Mouse (Mus musculus): ENCODE data around the gene Txndc2.
"Not testable (repeated sequence)": the region's sequence is repeated elsewhere in the genome, so short reads cannot be mapped to it uniquely, and the experiment has no call there.

The Txndc2 gene

GRCm38 (mm10) chr17:65656731-65657130 lies 14.8 kb upstream of the Txndc2 start:
- in situ Hi-C loops (cut with MboI; ENCODE audit: unreplicated experiment in 2 of 2): no loop called here

GRCm38 (mm10) chr17:65656076-65656475 lies 14.1 kb upstream of the Txndc2 start:
- in situ Hi-C loops (cut with MboI; ENCODE audit: unreplicated experiment in 2 of 2): no loop called here

- in situ Hi-C loops (cut with MboI; ENCODE audit: unreplicated experiment in 2 of 2): no loop called here
Measured at GRCm38 (mm10) chr17:65655608-65656007, 13.6 kb upstream of the Txndc2 start.

GRCm38 (mm10) chr17:65650598-65650997 lies 8.6 kb upstream of the Txndc2 start:
- in situ Hi-C loops (cut with MboI; ENCODE audit: unreplicated experiment in 2 of 2): no loop called here

- in situ Hi-C loops (cut with MboI; ENCODE audit: unreplicated experiment in 2 of 2): no loop called here
Measured at GRCm38 (mm10) chr17:65649175-65649493, 7.2 kb upstream of the Txndc2 start.

- in situ Hi-C loops (cut with MboI; ENCODE audit: unreplicated experiment in 2 of 2): no loop called here
Measured at GRCm38 (mm10) chr17:65648371-65649174, 6.6 kb upstream of the Txndc2 start.

- in situ Hi-C loops (cut with MboI; ENCODE audit: unreplicated experiment in 2 of 2): no loop called here
Measured at GRCm38 (mm10) chr17:65647961-65648360, 6.0 kb upstream of the Txndc2 start.

GRCm38 (mm10) chr17:65647226-65647625 lies 5.3 kb upstream of the Txndc2 start:
- in situ Hi-C loops (cut with MboI; ENCODE audit: unreplicated experiment in 2 of 2): no loop called here

GRCm38 (mm10) chr17:65643579-65643978 lies 1.6 kb upstream of the Txndc2 start:
- in situ Hi-C loops (cut with MboI; ENCODE audit: unreplicated experiment in 2 of 2): no loop called here

- in situ Hi-C loops (cut with MboI; ENCODE audit: unreplicated experiment in 2 of 2): no loop called here
Measured at GRCm38 (mm10) chr17:65643051-65643521, 1.1 kb upstream of the Txndc2 start.

- in situ Hi-C loops (cut with MboI; ENCODE audit: unreplicated experiment in 2 of 2): no loop called here
Measured at GRCm38 (mm10) chr17:65642578-65642991, 617 bp upstream of the Txndc2 start.

- in situ Hi-C loops (cut with MboI; ENCODE audit: unreplicated experiment in 2 of 2): no loop called here
Measured at GRCm38 (mm10) chr17:65639144-65639543, 2.8 kb downstream of the Txndc2 start.

GRCm38 (mm10) chr17:65635715-65636360 lies 6.1 kb downstream of the Txndc2 start:
- in situ Hi-C loops (cut with MboI; ENCODE audit: unreplicated experiment in 2 of 2): no loop called here

GRCm38 (mm10) chr17:65629943-65630342 lies 12.0 kb downstream of the Txndc2 start:
- in situ Hi-C loops (cut with MboI; ENCODE audit: unreplicated experiment in 2 of 2): no loop called here

GRCm38 (mm10) chr17:65628823-65629532 lies 13.0 kb downstream of the Txndc2 start:
- in situ Hi-C loops (cut with MboI; ENCODE audit: unreplicated experiment in 2 of 2): not testable (repeated sequence)

GRCm38 (mm10) chr17:65626301-65626700 lies 15.7 kb downstream of the Txndc2 start:
- in situ Hi-C loops (cut with MboI; ENCODE audit: unreplicated experiment in 2 of 2): no loop called here

GRCm38 (mm10) chr17:65625563-65625962 lies 16.4 kb downstream of the Txndc2 start:
- in situ Hi-C loops (cut with MboI; ENCODE audit: unreplicated experiment in 2 of 2): no loop called here

- in situ Hi-C loops (cut with MboI; ENCODE audit: unreplicated experiment in 2 of 2): loop anchor here (25.0 kb wide), 2 partner anchors 164 to 489 kb away; partner anchors contain the start of genes Ppp4r1 (in 2 of the 2), Ddx11 (in 1 of the 2), Ndufv2 (in 1 of the 2) and Washc1 (in 1 of the 2)
Measured at GRCm38 (mm10) chr17:65623130-65623529, 18.8 kb downstream of the Txndc2 start.

- in situ Hi-C loops (cut with MboI; ENCODE audit: unreplicated experiment in 2 of 2): loop anchor here (25.0 kb wide), 2 partner anchors 169 to 494 kb away; partner anchors contain the start of genes Ppp4r1 (in 2 of the 2), Ddx11 (in 1 of the 2), Ndufv2 (in 1 of the 2) and Washc1 (in 1 of the 2)
Measured at GRCm38 (mm10) chr17:65618431-65618830, 23.5 kb downstream of the Txndc2 start.

- in situ Hi-C loops (cut with MboI; ENCODE audit: unreplicated experiment in 2 of 2): loop anchor here (25.0 kb wide), 2 partner anchors 172 to 497 kb away; partner anchors contain the start of genes Ppp4r1 (in 2 of the 2), Ddx11 (in 1 of the 2), Ndufv2 (in 1 of the 2) and Washc1 (in 1 of the 2)
Measured at GRCm38 (mm10) chr17:65615678-65616077, 26.3 kb downstream of the Txndc2 start.

- in situ Hi-C loops (cut with MboI; ENCODE audit: unreplicated experiment in 2 of 2): loop anchor here (25.0 kb wide), 2 partner anchors 173 to 498 kb away; partner anchors contain the start of genes Ppp4r1 (in 2 of the 2), Ddx11 (in 1 of the 2), Ndufv2 (in 1 of the 2) and Washc1 (in 1 of the 2)
Measured at GRCm38 (mm10) chr17:65614431-65614830, 27.5 kb downstream of the Txndc2 start.

Measured in v-Abl transformed pro-B cells (cell line).